Mouse (Mus musculus): Measurements from ENCODE around the gene Gm10401.

Gene Gm10401

DNA sequence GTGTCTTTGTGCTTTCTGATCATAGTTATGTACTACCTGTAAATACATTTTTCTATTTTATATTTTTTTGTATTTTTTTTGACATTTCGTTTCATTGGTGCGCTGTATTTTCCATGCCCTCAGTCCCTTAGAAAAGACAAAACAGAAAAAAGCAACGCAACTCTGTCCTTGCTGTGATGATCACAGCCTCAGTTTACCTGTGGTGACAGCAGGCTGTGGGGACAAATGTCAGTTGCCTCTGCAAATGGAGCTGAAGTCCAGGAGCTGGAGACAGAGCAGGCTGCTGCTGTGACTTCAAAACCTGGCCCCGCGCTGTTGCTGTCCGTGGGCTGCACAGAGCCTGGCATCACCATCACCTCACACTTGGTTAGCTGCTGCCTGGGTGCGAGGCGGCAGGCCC is at the start of gene Gm10401:
Gm10401 (minus strand) TSS at position 101 of the 400 bp plus-strand sequence.
- no peak for DNase-seq (ENCODE audit: low read depth, low spot score)
- no peaks in the 10 kb centered on the region for H3K27me3 ChIP-seq (ENCODE audit: control insufficient read depth, insufficient read depth, low read length, poor library complexity, severe bottlenecking)
- peaks cover 6% of the 10 kb centered on the region; the same call in 1 of the 2 replicates for H3K36me3 ChIP-seq (ENCODE audit: control insufficient read depth, insufficient read depth, low read length, poor library complexity, severe bottlenecking)

- DNase-seq (ENCODE audit: low read depth, low spot score): no peak
- Histone ChIP-seq H3K36me3 (ENCODE audit: control insufficient read depth, insufficient read depth, low read length, poor library complexity, severe bottlenecking) (peaks cover 12% of the 10 kb centered on the region), H3K27me3 (ENCODE audit: control insufficient read depth, insufficient read depth, low read length, poor library complexity, severe bottlenecking) (no peaks in the 10 kb centered on the region)
Measured at GRCm38 (mm10) chr5:115147388-115147787, 49.3 kb upstream of the Gm10401 start.

DNA sequence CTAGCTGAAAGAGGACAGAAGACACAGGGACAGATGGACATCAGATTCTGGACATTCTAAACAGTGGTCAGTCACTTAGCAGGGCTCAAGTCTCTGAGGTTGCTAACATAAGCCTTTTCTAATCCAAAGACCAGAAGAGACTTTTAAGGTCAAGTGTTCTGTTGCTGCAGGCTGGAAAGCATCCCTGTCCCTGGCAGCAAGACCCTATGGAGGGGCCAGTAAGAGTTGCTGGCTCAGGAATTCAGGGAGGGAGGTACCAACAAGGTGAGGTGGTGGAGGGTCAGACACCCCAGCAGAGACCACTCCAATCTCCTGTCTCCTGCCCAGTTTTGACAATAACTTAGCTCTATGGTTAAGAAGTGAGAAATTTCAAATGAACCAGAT is 48.6 kb upstream of the Gm10401 start:
- Histone ChIP-seq H3K36me3 (ENCODE audit: control insufficient read depth, insufficient read depth, low read length, poor library complexity, severe bottlenecking) (peaks cover 12% of the 10 kb centered on the region), H3K27me3 (ENCODE audit: control insufficient read depth, insufficient read depth, low read length, poor library complexity, severe bottlenecking) (no peaks in the 10 kb centered on the region)
- DNase-seq (ENCODE audit: low read depth, low spot score): no peak

DNA sequence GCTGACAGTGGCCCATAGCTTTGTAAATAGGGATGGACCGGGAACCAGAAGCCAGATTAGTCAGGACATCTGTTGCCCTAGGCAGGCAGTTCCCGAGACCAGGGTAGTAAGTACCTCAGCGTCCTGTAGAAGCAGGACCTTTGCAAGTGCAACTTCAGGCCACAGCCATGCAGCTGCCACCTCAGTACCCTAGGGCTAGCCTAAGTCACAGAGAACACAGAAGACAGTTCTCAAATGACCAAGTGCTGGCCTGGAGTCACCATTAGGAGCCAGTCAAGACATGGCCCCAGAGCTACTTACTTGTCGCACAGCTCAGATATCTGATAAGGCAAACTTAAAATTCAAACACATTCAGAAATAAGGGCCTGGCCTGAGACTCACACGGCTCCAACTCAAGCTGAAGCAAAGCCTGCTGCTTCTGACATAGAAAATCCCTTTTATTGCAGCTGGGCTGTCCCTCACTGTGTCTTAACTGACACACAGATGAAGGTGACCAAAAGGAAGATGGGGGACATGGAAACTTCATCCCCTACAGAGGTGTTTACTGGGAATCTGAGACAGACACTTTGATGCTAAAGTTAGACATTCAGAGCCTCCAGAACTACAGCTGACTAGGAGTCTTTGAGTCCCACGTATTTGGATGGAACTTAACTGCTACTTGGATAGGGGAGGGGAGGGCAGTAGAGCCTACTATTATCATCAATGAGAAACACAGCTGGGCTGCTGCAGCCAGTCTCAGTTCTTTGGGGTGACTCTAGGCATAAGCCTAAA is 48.1 kb upstream of the Gm10401 start:
- peaks cover 12% of the 10 kb centered on the region for H3K36me3 ChIP-seq (ENCODE audit: control insufficient read depth, insufficient read depth, low read length, poor library complexity, severe bottlenecking)
- no peak for DNase-seq (ENCODE audit: low read depth, low spot score)

GRCm38 (mm10) chr5:115145253-115145968 is 47.3 kb upstream of the Gm10401 start:
- peaks cover 7% of the 10 kb centered on the region for H3K36me3 ChIP-seq (ENCODE audit: control insufficient read depth, insufficient read depth, low read length, poor library complexity, severe bottlenecking)
- H3K27me3 ChIP-seq (ENCODE audit: control insufficient read depth, insufficient read depth, low read length, poor library complexity, severe bottlenecking): no peaks in the 10 kb centered on the region
- DNase-seq (ENCODE audit: low read depth, low spot score): no peak

More for the DNA sequence above, 48.1 kb upstream of the Gm10401 start:
- no peaks in the 10 kb centered on the region for H3K27me3 ChIP-seq (ENCODE audit: control insufficient read depth, insufficient read depth, low read length, poor library complexity, severe bottlenecking)

DNA sequence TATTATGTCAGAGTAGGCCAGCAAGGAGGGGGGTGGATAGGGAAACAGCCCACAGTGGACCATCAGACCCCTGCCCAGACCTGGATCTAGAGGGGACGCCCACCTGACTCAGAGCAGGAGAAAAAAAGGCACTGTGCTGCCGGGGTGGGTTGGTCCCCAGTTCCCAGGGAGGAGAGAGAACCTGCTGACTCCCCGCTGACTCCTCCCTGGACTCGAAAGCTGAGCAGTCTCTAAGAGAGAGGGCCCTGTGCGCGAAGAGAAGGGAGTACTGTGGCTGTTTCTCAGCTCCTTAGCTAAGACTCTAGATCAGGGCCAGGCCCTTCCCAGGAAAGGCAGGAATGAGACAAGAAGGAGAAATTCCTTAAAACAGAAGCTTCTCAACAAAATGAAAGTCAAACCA is 46.4 kb upstream of the Gm10401 start:
- DNase-seq (ENCODE audit: low read depth, low spot score): no peak
- H3K27me3 ChIP-seq (ENCODE audit: control insufficient read depth, insufficient read depth, low read length, poor library complexity, severe bottlenecking): no peaks in the 10 kb centered on the region
- H3K36me3 ChIP-seq (ENCODE audit: control insufficient read depth, insufficient read depth, low read length, poor library complexity, severe bottlenecking): peaks cover 5% of the 10 kb centered on the region

DNA sequence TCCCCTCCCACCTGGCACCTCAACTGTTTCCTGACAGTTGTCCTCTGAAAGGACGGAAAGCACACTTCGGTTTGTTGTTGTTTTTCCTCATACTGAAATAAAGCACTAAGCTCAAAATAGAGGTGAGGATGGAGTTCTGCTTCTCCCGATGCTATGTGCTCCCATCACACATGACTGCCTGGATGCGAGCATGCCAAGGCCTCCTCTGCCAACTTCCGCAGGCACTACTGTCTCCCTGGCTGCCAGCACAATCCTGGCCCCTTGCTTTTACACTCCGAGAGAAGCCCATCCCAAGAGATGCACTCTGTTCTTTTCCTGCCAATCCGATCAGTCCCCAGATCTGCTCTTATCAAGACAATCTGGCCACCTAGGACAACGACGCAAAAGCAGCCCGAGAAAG is 45.5 kb upstream of the Gm10401 start:
- H3K27me3 ChIP-seq (ENCODE audit: control insufficient read depth, insufficient read depth, low read length, poor library complexity, severe bottlenecking): no peaks in the 10 kb centered on the region
- no peak for DNase-seq (ENCODE audit: low read depth, low spot score)
- peaks cover under 1% of the 10 kb centered on the region; the same call in 1 of the 2 replicates for H3K36me3 ChIP-seq (ENCODE audit: control insufficient read depth, insufficient read depth, low read length, poor library complexity, severe bottlenecking)

- DNase-seq (ENCODE audit: low read depth, low spot score): no peak
- H3K36me3 ChIP-seq (ENCODE audit: control insufficient read depth, insufficient read depth, low read length, poor library complexity, severe bottlenecking): no peaks in the 10 kb centered on the region; the same call in 1 of the 2 replicates
Measured at GRCm38 (mm10) chr5:115142166-115142697, 44.1 kb upstream of the Gm10401 start.

GRCm38 (mm10) chr5:115140726-115141125 is 42.6 kb upstream of the Gm10401 start:
- H3K27me3 ChIP-seq (ENCODE audit: control insufficient read depth, insufficient read depth, low read length, poor library complexity, severe bottlenecking): no peaks in the 10 kb centered on the region
- no peaks in the 10 kb centered on the region for H3K36me3 ChIP-seq (ENCODE audit: control insufficient read depth, insufficient read depth, low read length, poor library complexity, severe bottlenecking)
- no peak for DNase-seq (ENCODE audit: low read depth, low spot score)

More at GRCm38 (mm10) chr5:115142166-115142697, 44.1 kb upstream of the Gm10401 start:
- H3K27me3 ChIP-seq (ENCODE audit: control insufficient read depth, insufficient read depth, low read length, poor library complexity, severe bottlenecking): no peaks in the 10 kb centered on the region

GRCm38 (mm10) chr5:115139124-115139523 is 41.0 kb upstream of the Gm10401 start:
- DNase-seq (ENCODE audit: low read depth, low spot score): no peak
- Histone ChIP-seq H3K27me3 (ENCODE audit: control insufficient read depth, insufficient read depth, low read length, poor library complexity, severe bottlenecking) (no peaks in the 10 kb centered on the region), H3K36me3 (ENCODE audit: control insufficient read depth, insufficient read depth, low read length, poor library complexity, severe bottlenecking) (no peaks in the 10 kb centered on the region)

GRCm38 (mm10) chr5:115134234-115135165 is 36.4 kb upstream of the Gm10401 start, which contains the start of gene Unc119b:
Gene Unc119b, minus strand, starts transcription at chr5:115134975.
- H3K36me3 ChIP-seq (ENCODE audit: control insufficient read depth, insufficient read depth, low read length, poor library complexity, severe bottlenecking): no peaks in the 10 kb centered on the region
- DNase-seq (ENCODE audit: low read depth, low spot score): peak; percentile 91
- H3K27me3 ChIP-seq (ENCODE audit: control insufficient read depth, insufficient read depth, low read length, poor library complexity, severe bottlenecking): no peaks in the 10 kb centered on the region

- H3K27me3 ChIP-seq (ENCODE audit: control insufficient read depth, insufficient read depth, low read length, poor library complexity, severe bottlenecking): no peaks in the 10 kb centered on the region
- DNase-seq (ENCODE audit: low read depth, low spot score): peak; percentile 41
- no peaks in the 10 kb centered on the region for H3K36me3 ChIP-seq (ENCODE audit: control insufficient read depth, insufficient read depth, low read length, poor library complexity, severe bottlenecking)
Measured at GRCm38 (mm10) chr5:115133358-115134066, 35.4 kb upstream of the Gm10401 start.

DNA sequence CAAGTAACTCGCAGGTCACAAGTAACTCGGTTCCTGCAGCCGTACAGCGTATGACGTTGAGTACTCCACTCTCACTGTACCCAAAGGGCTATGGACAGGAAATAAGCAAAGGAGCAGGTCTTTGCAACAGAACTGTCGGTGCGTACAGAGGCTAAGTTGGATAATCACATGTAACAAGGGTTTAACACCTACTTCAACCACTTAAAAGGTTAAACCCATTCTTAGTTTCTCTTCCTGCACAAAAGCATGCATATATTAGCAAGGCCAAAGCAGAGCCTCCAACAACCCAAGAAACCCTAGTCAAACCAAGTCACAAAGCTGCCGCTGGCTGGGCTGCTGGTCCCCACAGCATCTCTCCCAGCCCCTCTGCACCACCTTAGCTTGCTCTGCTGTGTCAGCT is 34.4 kb upstream of the Gm10401 start:
- Histone ChIP-seq H3K36me3 (ENCODE audit: control insufficient read depth, insufficient read depth, low read length, poor library complexity, severe bottlenecking) (peaks cover 2% of the 10 kb centered on the region), H3K27me3 (ENCODE audit: control insufficient read depth, insufficient read depth, low read length, poor library complexity, severe bottlenecking) (no peaks in the 10 kb centered on the region)
- peak; percentile 53 for DNase-seq (ENCODE audit: low read depth, low spot score)

DNA sequence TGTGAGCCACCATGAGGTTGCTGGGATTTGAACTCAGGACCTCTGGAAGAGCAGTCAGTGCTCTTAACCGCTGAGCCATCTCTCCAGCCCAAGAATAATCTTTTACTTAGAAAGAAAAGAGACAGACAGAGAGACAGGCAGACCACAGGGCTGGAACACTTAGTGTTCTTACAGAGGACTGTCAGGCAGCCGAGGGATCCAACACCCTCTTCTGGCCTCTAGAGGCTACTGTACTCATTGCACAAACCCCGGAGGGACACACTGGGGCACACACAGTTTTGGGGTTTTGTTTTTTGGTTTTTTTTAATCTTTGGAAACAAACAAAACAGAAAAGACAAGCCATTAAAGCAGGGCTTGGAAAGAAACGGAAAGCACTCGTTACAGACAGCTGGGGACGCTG is 31.2 kb upstream of the Gm10401 start:
- no peak for DNase-seq (ENCODE audit: low read depth, low spot score)
- Histone ChIP-seq H3K27me3 (ENCODE audit: control insufficient read depth, insufficient read depth, low read length, poor library complexity, severe bottlenecking) (no peaks in the 10 kb centered on the region), H3K36me3 (ENCODE audit: control insufficient read depth, insufficient read depth, low read length, poor library complexity, severe bottlenecking) (peaks cover 9% of the 10 kb centered on the region)
